Mouse (Mus musculus) stomach, postnatal 0 days (tissue): ENCODE data around the gene Smok3b.

Experiments used
- CTCF ChIP-seq: IDR thresholded peaks from 2 replicates; pipeline ENCODE4 v1.5.1; 2016; ENCODE audit warnings: antibody characterized with exemption, low read depth, mild to moderate bottlenecking, moderate library complexity
- EP300 ChIP-seq: optimal IDR thresholded peaks from 2 replicates; pipeline ENCODE3; 2016; ENCODE audit warnings: antibody characterized with exemption

GRCm38 (mm10) chr5:138084996-138085395, 63.8 kb downstream of the Smok3b start, which contains the start of gene Zkscan1:
- 0 out of 2 replicates have a peak, but pooled peaks have one; percentile 0 for TF ChIP-seq CTCF
- TF ChIP-seq EP300: no peak
